Mouse (Mus musculus) layer of hippocampus, adult 11-12 months (tissue): Measurements from ENCODE around the gene Dpf2.

Experiments
- DNase-seq: peaks from one replicate; pipeline ENCODE4 v3.0.0; 2022; ENCODE audit warnings: low spot score

Dpf2 gene

DNA sequence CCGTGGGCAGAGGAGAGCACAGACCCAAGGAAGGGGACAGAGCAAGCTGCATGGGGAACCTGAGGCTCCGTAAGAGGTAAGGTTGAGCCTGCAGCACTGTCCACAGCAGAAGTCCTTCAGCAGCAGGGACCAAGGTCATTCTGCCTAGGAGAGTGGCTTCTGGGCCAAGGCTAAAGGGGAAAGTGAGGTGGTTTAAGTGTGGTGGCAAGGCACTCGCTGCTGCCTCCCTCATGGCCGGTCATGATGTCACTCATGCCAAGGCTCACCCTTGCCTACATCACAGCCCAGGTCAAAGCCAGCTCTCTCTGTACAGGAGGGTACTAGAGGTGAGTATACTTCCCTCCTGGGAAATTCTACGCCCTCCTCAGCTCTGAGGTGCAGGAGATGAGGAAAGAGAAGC is 49.0 kb downstream of the Dpf2 start:
- no peak for DNase-seq

GRCm38 (mm10) chr19:5862335-5863085 is 50.3 kb downstream of the Dpf2 start:
- DNase-seq, result no peak

DNA sequence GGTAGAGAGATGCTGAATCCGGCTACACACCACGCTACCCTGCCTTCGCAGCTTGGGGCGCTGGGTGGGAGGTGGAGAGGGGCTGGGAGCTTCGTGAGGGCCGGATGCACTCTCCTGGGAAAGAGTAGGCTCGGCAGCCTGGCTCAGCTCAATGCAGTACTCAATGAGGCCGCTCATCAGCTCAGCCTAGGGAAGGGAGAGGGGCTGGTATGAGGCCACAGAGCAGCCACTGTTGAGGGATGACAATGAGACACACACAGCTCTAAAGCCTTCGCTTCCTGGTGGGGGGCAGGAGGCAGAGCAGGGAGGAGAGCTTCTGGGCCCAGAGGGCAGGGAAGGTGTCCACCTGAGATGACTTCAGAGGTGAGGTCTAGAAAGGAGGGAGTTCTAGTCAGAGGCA is 56.2 kb downstream of the Dpf2 start:
- no peak for DNase-seq

- DNase-seq, result no peak
Observed at GRCm38 (mm10) chr19:5852035-5852722, 60.6 kb downstream of the Dpf2 start.

DNA sequence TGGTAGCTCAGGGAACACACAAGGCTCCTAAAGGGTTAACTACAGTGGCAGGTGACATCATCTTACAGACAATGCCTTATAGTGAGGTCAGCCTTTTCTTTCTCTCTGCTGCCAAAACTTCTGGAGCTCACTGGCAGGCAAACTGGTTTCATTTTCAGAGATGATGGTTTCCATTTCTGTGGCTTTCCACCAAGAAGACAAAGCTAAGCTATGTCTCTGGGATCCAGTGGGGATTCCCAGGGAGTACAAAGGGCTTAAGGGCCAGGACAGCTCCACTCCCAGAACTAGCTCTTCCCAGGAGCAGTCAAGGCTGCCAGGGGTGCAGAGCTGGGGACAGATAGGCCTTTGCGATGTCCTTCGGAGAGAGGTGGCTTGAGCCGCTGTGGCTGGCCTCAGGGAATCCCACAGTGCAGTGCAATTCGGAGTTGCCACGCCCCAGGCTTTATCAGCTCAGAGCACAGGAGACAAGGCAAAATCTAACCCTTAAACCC is 61.3 kb downstream of the Dpf2 start:
- DNase-seq, result no peak

DNA sequence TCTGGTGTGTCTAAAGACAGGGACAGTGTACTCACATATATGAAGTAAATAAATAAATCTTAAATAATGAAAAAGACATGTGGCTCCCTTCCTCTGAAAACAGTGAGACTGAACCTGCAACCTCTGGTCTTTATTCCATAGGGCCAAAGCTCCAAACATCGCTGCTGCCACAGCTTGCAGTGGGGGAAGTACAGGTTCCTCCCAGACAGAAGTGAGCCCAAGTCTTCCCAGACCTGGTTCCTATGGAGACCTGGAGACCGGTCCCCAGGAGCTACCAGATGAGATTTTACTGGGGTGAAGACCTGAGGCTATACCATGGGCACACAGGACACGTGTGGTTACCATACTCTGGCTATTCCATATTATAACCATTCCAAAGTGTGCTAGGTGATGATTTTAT is 62.0 kb downstream of the Dpf2 start:
- DNase-seq, result no peak

DNA sequence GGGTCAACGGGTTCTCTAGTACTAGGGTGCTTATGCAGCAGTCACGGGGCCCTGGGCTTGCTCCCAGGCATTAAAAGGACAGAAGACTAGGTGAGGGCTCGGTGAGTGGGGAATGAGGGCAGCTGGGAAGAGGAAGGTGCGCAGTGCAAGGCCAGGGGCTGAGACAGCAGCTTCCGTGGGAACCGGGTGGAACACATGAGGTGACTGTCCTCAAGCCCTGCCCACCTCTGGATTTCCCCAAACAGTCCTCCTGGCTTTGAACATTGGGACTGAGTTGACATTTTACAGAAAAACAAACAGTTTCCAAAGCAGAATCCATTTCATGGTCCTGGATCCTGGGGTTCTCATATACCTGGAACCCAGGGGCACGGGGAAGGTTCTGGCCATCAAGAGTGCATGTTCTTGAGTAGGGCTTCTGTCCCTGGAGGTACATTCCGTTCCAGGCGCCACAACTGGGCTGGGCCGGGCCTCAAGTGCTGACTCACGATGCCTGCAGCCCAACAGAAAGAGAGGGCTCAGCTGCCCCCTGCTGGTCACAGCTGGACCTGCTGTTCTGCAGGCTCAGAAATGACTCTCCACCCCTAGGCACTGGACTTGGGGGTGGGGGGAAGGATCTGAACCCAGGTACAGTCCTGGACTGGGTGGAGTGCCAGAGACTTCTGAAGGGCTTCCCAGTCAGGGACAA is 62.8 kb downstream of the Dpf2 start:
- DNase-seq, result peak; percentile 96

DNA sequence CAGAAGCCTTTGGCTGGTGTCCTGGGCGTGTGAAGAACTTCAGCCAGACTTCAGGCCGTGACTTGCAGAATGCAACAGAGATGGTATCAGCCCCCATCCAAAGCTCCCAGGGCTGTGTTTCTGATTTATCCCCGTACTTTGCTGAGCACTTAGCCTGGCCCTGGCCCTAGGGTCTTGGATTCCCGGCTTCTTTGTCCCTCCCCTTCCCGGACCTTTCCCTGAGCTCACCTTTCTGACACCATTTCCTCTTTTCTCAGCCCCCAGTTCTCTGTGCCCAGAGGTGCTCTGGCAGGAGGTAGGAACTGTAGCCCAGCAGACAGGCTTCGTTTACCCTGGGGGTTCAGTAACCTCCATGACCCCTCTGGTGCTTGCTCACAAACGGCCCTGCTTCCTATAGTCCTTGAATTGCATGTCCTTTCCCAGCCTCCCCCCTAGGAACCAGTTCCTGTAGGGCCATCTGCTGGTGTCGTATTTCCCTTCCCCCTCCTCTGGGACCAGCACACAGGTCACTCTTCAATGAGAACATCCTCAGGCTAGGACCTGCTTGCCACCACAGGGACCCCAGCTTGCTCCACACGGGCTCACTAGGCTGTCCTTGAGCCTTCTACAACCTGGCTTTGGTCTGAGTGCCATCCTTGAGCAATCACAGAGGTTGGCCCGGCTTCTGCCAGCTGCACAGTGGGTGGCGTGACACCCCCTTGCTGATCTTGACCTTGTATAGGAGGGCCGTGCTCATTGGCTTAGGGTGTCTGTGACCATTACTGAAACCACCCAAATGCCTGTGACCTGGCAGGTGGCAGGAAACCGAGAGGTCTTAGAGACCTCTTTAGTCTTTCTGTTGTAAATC is 63.8 kb downstream of the Dpf2 start:
- DNase-seq, result no peak

- peak; percentile 61 for DNase-seq
Observed at GRCm38 (mm10) chr19:5848032-5848825, 64.6 kb downstream of the Dpf2 start.

DNA sequence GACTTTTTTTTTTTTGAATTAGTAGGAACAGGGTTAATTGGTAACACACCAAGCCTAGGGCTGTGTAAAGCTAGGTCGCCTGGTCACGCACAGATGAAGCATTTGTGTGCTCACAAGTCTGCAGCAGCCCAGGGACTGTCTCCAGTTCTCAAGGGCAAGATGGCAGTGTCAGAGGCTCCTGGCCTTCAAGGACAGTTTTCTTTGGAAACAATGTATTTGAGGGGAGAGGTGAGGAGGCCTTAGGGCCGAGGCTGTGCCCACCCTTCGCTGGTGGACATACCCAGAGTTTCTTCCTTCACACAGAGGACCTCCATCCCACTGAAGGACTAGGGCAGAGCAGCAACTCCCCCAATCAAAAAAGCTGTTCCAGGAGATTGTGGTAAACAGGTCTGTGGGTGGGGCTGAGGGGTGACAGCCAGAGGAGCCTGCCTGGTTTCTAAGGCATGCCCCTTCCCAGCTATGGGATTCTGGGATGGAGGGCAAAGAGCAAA is 65.5 kb downstream of the Dpf2 start:
- DNase-seq, result no peak

DNA sequence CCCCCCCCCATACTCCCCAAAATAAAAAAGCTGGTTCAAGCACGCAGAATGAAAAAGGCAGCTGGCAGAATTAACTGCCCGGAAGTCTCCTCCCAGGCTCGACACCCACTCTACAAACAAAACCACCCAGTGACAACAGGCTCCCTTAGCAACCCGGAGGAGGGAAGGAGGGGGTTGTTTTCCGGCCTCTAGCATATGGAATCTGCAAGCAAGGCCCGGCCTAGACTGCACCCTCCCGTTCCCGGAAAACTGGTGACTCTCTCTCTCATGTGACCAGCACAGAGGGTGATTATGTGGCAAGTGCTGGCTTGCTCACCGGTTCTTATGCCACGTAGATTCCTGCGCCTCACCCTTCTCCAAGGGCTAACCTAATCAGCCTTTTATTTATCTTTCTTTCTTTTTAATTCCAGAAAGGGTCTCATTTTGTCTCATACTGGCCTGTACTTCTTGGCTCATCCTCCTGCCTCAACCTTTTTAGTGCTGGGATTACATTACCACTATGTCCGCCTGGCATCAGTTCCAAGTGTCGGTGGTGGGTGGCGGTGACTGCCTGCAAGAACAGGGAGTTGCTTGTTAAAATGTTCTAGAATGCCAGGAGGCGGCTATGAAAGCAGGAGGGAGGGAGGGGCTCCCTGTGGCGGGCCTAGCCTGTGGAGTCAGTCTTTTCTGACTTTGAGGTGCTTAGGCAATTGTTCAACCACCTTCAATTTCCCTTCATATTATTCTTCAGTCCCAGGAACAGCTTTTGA is 66.1 kb downstream of the Dpf2 start:
- peak; percentile 94 for DNase-seq
